Mouse (Mus musculus) stomach, embryonic 16.5 days (tissue): Measurements from ENCODE around the gene Slc25a21. TPM values are rescaled to one million over a fixed set of nuclear protein-coding genes. Genes with fewer than 3 reads are reported as not detected.

Experiments used
- ATAC-seq: fragments of 200-750 bp; cut with Nextera tagmentation; 2 replicates; pipeline ENCODE4 v1.8.0; 2017; ENCODE audit warnings: moderate number of reproducible peaks, moderate TSS enrichment; ENCODE audit not compliant: insufficient read depth, low FRiP score
- H3K27ac ChIP-seq: fragments of 300-500 bp; sonication (generic); 2 replicates; pipeline ENCODE4 v1.5.1; 2014; ENCODE audit warnings: low read length
- H3K27me3 ChIP-seq: fragments of 300-500 bp; sonication (generic); 2 replicates; pipeline ENCODE4 v1.6.1; 2014; ENCODE audit warnings: low read length, control low read depth, mixed read lengths; ENCODE audit not compliant: control insufficient read depth, insufficient read depth
- H3K36me3 ChIP-seq: fragments of 300-500 bp; sonication (generic); 2 replicates; pipeline ENCODE4 v1.6.1; 2014; ENCODE audit warnings: low read length; ENCODE audit not compliant: control insufficient read depth, insufficient read depth
- H3K4me1 ChIP-seq: fragments of 300-500 bp; sonication (generic); 2 replicates; pipeline ENCODE4 v1.6.1; 2014; ENCODE audit warnings: low read length, control low read depth, mixed read lengths; ENCODE audit not compliant: control insufficient read depth, insufficient read depth
- H3K4me2 ChIP-seq: fragments of 300-500 bp; sonication (generic); 2 replicates; pipeline ENCODE4 v1.6.1; 2014; ENCODE audit warnings: low read depth, low read length, mixed read lengths
- H3K4me3 ChIP-seq: fragments of 300-500 bp; sonication (generic); replicated peaks from 2 replicates; pipeline ENCODE4 v1.5.1; 2014; ENCODE audit warnings: mild to moderate bottlenecking, low read length
- H3K9ac ChIP-seq: fragments of 300-500 bp; sonication (generic); 2 replicates; pipeline ENCODE4 v1.6.1; 2014; ENCODE audit warnings: low read length
- H3K9me3 ChIP-seq: fragments of 300-500 bp; sonication (generic); replicated peaks from 2 replicates; pipeline ENCODE4 v1.6.1; 2016; ENCODE audit warnings: low read length, control low read depth; ENCODE audit not compliant: control insufficient read depth
- WGBS: fragments of 180-500 bp; shearing (Covaris S2); extraction: QIAGEN DNeasy Blood & Tissue Kit; methylation state at CpG from one replicate; pipeline ENCODE4 v1.1.7; 2014; 5-methylcytosine and 5-hydroxymethylcytosine counted together
- polyA plus RNA-seq: library from polyadenylated mRNA; unstranded; fragments of >200 nt; fragmentation: Nextera tagmentation; extraction: Ambion mirVana; gene quantifications from 2 replicates; pipeline ENCODE4 v1.2.1, GENCODE M21; 2015

Slc25a21 gene
- polyA plus RNA-seq, 1 experiment from 2014 or later = 3.3 TPM

DNA sequence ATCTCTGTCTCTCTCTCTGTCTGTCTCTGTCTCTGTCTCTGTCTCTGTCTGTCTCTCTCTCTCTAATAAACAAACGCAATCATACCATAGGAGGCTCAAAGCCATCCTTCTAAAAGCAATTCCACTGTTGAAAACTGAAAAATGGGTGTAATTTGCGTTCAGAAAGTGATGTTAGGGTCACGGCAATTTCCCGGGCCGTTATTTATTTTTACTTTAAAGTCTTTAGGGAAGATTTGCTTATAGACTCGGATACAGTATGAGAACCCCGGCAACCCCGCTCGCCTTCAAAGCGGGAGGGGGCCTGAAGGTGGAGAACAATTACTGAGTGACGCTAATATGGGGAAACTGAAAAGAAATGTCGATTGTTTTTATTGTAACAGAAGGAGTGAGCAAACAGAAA lies 506.3 kb downstream of the Slc25a21 start:
- H3K27me3 ChIP-seq = peaks cover 85% of the 10 kb centered on the region
- no peaks in the 10 kb centered on the region for H3K36me3 ChIP-seq
- ATAC-seq = no peak
- peak overlapping the region; percentile 38 for H3K4me2 ChIP-seq
- 5% methylated on average over 12 of the region's 12 CpGs for WGBS
- H3K27ac ChIP-seq = no peak overlapping the region
- H3K4me3 ChIP-seq = peak overlapping the region; percentile 35
- no peaks in the 10 kb centered on the region for H3K9me3 ChIP-seq
- no peak overlapping the region for H3K9ac ChIP-seq
- peaks cover 11% of the 10 kb centered on the region for H3K4me1 ChIP-seq

- no peak overlapping the region for H3K4me2 ChIP-seq
- no peaks in the 10 kb centered on the region for H3K9me3 ChIP-seq
- 5% methylated on average over 16 of the region's 16 CpGs for WGBS
- no peak for ATAC-seq
- H3K4me3 ChIP-seq = no peak overlapping the region
- H3K36me3 ChIP-seq = no peaks in the 10 kb centered on the region
- no peak overlapping the region for H3K27ac ChIP-seq
- peaks cover 5% of the 10 kb centered on the region for H3K4me1 ChIP-seq
- H3K9ac ChIP-seq = no peak overlapping the region
- H3K27me3 ChIP-seq = peaks cover 84% of the 10 kb centered on the region
Observed at GRCm38 (mm10) chr12:56690366-56690765, 506.9 kb downstream of the Slc25a21 start.

- 1% methylated on average over 25 of the region's 25 CpGs for WGBS
- Histone ChIP-seq H3K27ac (no peak overlapping the region), H3K4me3 (no peak overlapping the region), H3K27me3 (peaks cover 78% of the 10 kb centered on the region), H3K4me1 (no peaks in the 10 kb centered on the region), H3K9me3 (no peaks in the 10 kb centered on the region), H3K9ac (no peak overlapping the region), H3K4me2 (no peak overlapping the region), H3K36me3 (no peaks in the 10 kb centered on the region)
- peak; percentile 33; the same call in 1 of the 2 replicates for ATAC-seq
Observed at GRCm38 (mm10) chr12:56689736-56690135, 507.5 kb downstream of the Slc25a21 start.

DNA sequence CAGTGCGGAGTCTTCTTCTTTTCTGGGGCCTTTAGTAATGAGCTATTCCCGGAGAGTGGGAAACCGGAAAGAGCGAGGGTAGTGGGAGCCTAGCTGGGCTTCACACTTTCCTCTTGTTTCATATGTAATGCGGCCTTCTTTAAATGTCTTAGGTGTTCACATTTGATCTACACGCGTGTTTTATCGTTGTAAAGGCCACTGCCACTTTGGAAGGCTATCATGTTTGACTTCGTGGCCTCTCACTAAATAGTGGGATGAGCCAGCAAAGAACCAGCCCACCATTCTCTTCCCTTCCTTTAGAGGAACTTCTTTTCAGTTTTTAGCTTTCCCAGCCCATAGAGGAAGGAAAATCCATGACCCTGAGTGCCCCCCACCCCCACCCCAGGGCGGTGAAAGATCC lies 507.9 kb downstream of the Slc25a21 start:
- no peak for ATAC-seq
- Histone ChIP-seq H3K4me2 (no peak overlapping the region), H3K27ac (no peak overlapping the region), H3K9ac (no peak overlapping the region), H3K9me3 (no peaks in the 10 kb centered on the region), H3K36me3 (no peaks in the 10 kb centered on the region), H3K4me1 (no peaks in the 10 kb centered on the region), H3K4me3 (no peak overlapping the region), H3K27me3 (peaks cover 75% of the 10 kb centered on the region)
- WGBS = 8% methylated on average over 10 of the region's 10 CpGs

DNA sequence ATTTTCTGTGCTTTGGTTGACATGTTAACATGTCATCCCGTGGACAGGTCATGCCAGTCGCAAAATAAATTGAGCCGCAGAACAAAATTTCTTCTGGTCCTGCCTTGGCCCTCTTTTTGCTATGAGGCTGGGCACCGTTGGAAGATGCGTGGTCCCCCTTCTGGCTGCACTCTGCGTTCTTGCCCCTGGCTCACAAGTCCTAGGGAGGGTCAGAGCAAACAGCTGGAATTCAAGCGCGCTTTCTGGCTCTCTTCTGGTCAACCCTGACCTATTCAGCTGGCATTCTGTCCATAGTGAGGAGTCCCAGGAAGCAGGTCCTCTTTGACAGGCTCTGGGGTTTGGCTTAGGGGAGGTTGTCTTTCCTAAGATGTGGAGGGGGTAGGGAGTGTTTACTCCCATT lies 508.4 kb downstream of the Slc25a21 start:
- Histone ChIP-seq H3K27me3 (peaks cover 76% of the 10 kb centered on the region), H3K4me1 (no peaks in the 10 kb centered on the region), H3K27ac (no peak overlapping the region), H3K9ac (no peak overlapping the region), H3K36me3 (no peaks in the 10 kb centered on the region), H3K4me3 (no peak overlapping the region), H3K4me2 (no peak overlapping the region), H3K9me3 (no peaks in the 10 kb centered on the region)
- 8% methylated on average over 8 of the region's 8 CpGs for WGBS
- ATAC-seq = no peak

GRCm38 (mm10) chr12:56688482-56688840 lies 508.8 kb downstream of the Slc25a21 start:
- no peak for ATAC-seq
- no peak overlapping the region for H3K9ac ChIP-seq
- H3K36me3 ChIP-seq = no peaks in the 10 kb centered on the region
- no peak overlapping the region for H3K4me2 ChIP-seq
- WGBS = 14% methylated on average over 10 of the region's 10 CpGs
- no peak overlapping the region for H3K27ac ChIP-seq
- peaks cover 74% of the 10 kb centered on the region for H3K27me3 ChIP-seq
- H3K4me3 ChIP-seq = no peak overlapping the region
- H3K9me3 ChIP-seq = no peaks in the 10 kb centered on the region
- H3K4me1 ChIP-seq = no peaks in the 10 kb centered on the region

- no peak overlapping the region for H3K4me3 ChIP-seq
- WGBS = 12% methylated on average over 15 of the region's 15 CpGs
- H3K4me2 ChIP-seq = no peak overlapping the region
- no peak overlapping the region for H3K9ac ChIP-seq
- H3K36me3 ChIP-seq = no peaks in the 10 kb centered on the region
- H3K27ac ChIP-seq = no peak overlapping the region
- no peak for ATAC-seq
- H3K27me3 ChIP-seq = peaks cover 73% of the 10 kb centered on the region
- H3K4me1 ChIP-seq = no peaks in the 10 kb centered on the region
- H3K9me3 ChIP-seq = no peaks in the 10 kb centered on the region
Observed at GRCm38 (mm10) chr12:56687640-56688481, 509.4 kb downstream of the Slc25a21 start.

- H3K4me2 ChIP-seq = peak overlapping the region; percentile 75
- H3K4me1 ChIP-seq = peaks cover 3% of the 10 kb centered on the region; the same call in 1 of the 2 replicates
- H3K4me3 ChIP-seq = peak overlapping the region; percentile 43
- H3K9me3 ChIP-seq = no peaks in the 10 kb centered on the region
- peak; percentile 47 for ATAC-seq
- no peaks in the 10 kb centered on the region for H3K36me3 ChIP-seq
- H3K9ac ChIP-seq = peak overlapping the region; percentile 43
- H3K27ac ChIP-seq = no peak overlapping the region
- WGBS = under 1% methylated on average over 38 of the region's 38 CpGs
- H3K27me3 ChIP-seq = peaks cover 51% of the 10 kb centered on the region
Observed at GRCm38 (mm10) chr12:56681096-56681811, 516.0 kb downstream of the Slc25a21 start.

DNA sequence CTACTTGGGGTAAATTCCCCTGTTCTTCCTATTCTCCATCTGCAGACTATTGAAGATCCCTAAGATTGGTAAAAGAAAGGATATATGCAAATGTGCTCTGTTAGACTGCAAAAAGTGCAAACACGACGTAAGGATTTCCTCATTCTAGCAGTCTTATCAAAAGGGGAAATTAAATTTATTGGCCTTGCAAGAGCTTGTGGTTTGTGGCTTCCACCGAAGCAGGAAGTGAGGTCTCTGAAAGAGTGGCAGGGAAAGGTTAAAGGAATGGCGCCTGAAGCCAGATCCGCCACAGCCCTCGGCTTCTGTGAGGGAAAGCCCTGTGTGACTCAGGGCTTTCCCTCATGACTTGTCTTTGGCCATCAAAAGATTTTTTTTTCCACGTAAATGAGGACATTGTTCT lies 519.7 kb downstream of the Slc25a21 start:
- Histone ChIP-seq H3K27ac (no peak overlapping the region), H3K9me3 (no peaks in the 10 kb centered on the region), H3K4me3 (no peak overlapping the region), H3K4me2 (no peak overlapping the region), H3K36me3 (no peaks in the 10 kb centered on the region), H3K27me3 (peaks cover 30% of the 10 kb centered on the region), H3K9ac (no peak overlapping the region), H3K4me1 (peaks cover 3% of the 10 kb centered on the region; the same call in 1 of the 2 replicates)
- WGBS = 61% methylated on average over 7 of the region's 7 CpGs
- ATAC-seq = no peak
